Mouse (Mus musculus) small intestine, adult 2 months (tissue): ENCODE results near the gene Trp53tg5. TPM values are rescaled to one million over a fixed set of nuclear protein-coding genes. Genes with fewer than 3 reads are reported as not detected.
A peak's percentile ranks its signal among the peaks of the same experiment; 100 is the strongest.

Experiments used
- H3K27ac ChIP-seq: fragments of 200-500 bp; 2 replicates; pipeline ENCODE4 v1.5.1; 2012; ENCODE audit warnings: low read depth, low read length, control low read depth, inconsistent platforms; ENCODE audit not compliant: insufficient read depth
- H3K27me3 ChIP-seq: fragments of 200-500 bp; 2 replicates; pipeline ENCODE4 v1.6.1; 2012; ENCODE audit warnings: mild to moderate bottlenecking, moderate library complexity, low read length, inconsistent platforms; ENCODE audit not compliant: control insufficient read depth, insufficient read depth
- H3K36me3 ChIP-seq: fragments of 200-500 bp; 2 replicates; pipeline ENCODE4 v1.6.1; 2012; ENCODE audit warnings: mild to moderate bottlenecking, low read length, control low read depth, inconsistent platforms; ENCODE audit not compliant: control insufficient read depth, insufficient read depth
- H3K4me1 ChIP-seq: fragments of 200-500 bp; 2 replicates; pipeline ENCODE4 v1.6.1; 2012; ENCODE audit warnings: low read length, inconsistent platforms, mixed read lengths; ENCODE audit not compliant: control insufficient read depth, insufficient read depth, insufficient read length
- H3K4me3 ChIP-seq: fragments of 200-500 bp; 2 replicates; pipeline ENCODE4 v1.5.1; 2012; ENCODE audit warnings: low read depth, mild to moderate bottlenecking, control low read depth, inconsistent platforms, low read length, moderate library complexity
- CTCF ChIP-seq: fragments of 200-500 bp; IDR thresholded peaks from 2 replicates; pipeline ENCODE4 v1.5.1; 2012; ENCODE audit warnings: low read depth, mild to moderate bottlenecking, control low read depth, inconsistent platforms, low read length, moderate library complexity, mixed read lengths; ENCODE audit not compliant: insufficient replicate concordance, insufficient read length; ENCODE audit errors: extremely low read depth
- POLR2A ChIP-seq: fragments of 200-500 bp; IDR thresholded peaks from 2 replicates; pipeline ENCODE4 v1.6.1; 2012; ENCODE audit warnings: low read depth, mild to moderate bottlenecking, control low read depth, inconsistent platforms, low read length, moderate library complexity
- WGBS: fragments of 180-500 bp; shearing (Covaris S2); methylation state at CpG from one replicate; pipeline ENCODE4 v1.1.7; 2018; 5-methylcytosine and 5-hydroxymethylcytosine counted together
- polyA plus RNA-seq: library from polyadenylated mRNA; depleted of rRNA; stranded (reverse); fragments of >200 nt; gene quantifications from 2 replicates; pipeline ENCODE4 v1.2.3, GENCODE M21; 2012

The Trp53tg5 gene
- polyA plus RNA-seq, 1 experiment = not detected

- Histone ChIP-seq H3K27me3 (no peaks in the 10 kb centered on the region; the same call in 1 of the 2 replicates), H3K4me3 (no peak overlapping the region), H3K36me3 (no peaks in the 10 kb centered on the region), H3K27ac (no peak overlapping the region), H3K4me1 (peaks cover 30% of the 10 kb centered on the region; the same call in 1 of the 2 replicates)
- 43% methylated on average over 10 of the region's 10 CpGs for WGBS
- TF ChIP-seq CTCF (peak; percentile 86), POLR2A (no peak)
These were observed 44.1 kb upstream of the Trp53tg5 start for GRCm38 (mm10) chr2:164517485-164518221.

GRCm38 (mm10) chr2:164516592-164516991 lies 43.1 kb upstream of the Trp53tg5 start:
- no peak overlapping the region for H3K27ac ChIP-seq
- H3K36me3 ChIP-seq = no peaks in the 10 kb centered on the region

DNA sequence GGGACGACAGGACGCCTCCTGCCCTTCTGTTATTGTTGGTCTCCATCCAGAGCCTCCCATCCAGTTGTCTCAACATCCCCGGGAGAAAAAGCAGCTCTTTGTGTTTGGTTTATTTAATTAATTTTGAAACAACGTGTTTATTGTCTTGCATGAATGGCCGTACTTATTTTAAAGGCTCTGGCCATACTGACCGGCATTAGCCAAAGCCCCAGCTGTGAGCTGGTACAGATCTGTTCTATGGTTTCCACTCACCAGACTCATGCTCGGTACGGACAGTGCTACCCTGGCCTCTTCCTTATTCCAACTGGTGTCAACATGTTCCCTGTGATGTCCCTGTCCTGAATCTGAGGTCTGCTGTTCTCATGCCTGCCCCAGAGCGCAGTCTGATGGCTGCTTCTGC lies 42.4 kb upstream of the Trp53tg5 start:
- no peaks in the 10 kb centered on the region for H3K36me3 ChIP-seq
- 79% methylated on average over 9 of the region's 9 CpGs for WGBS
- no peak overlapping the region for H3K4me3 ChIP-seq
- no peaks in the 10 kb centered on the region; the same call in 1 of the 2 replicates for H3K27me3 ChIP-seq
- H3K4me1 ChIP-seq = peaks cover 25% of the 10 kb centered on the region; the same call in 1 of the 2 replicates
- TF ChIP-seq POLR2A = no peak
- no peak for TF ChIP-seq CTCF
- H3K27ac ChIP-seq = no peak overlapping the region

More at GRCm38 (mm10) chr2:164516592-164516991, 43.1 kb upstream of the Trp53tg5 start:
- 71% methylated on average over 11 of the region's 11 CpGs for WGBS
- no peak overlapping the region for H3K4me3 ChIP-seq
- peaks cover 28% of the 10 kb centered on the region; the same call in 1 of the 2 replicates for H3K4me1 ChIP-seq
- TF ChIP-seq CTCF (no peak), POLR2A (no peak)
- H3K27me3 ChIP-seq = no peaks in the 10 kb centered on the region; the same call in 1 of the 2 replicates

- 30% methylated on average over 3 of the region's 3 CpGs for WGBS
- no peak for TF ChIP-seq CTCF
- no peak for TF ChIP-seq POLR2A
- Histone ChIP-seq H3K27me3 (no peaks in the 10 kb centered on the region; the same call in 1 of the 2 replicates), H3K27ac (peak overlapping the region; percentile 62), H3K4me1 (peaks cover 25% of the 10 kb centered on the region; the same call in 1 of the 2 replicates), H3K4me3 (no peak overlapping the region), H3K36me3 (no peaks in the 10 kb centered on the region)
These were observed 41.4 kb upstream of the Trp53tg5 start for GRCm38 (mm10) chr2:164514916-164515315.

- Histone ChIP-seq H3K27ac (no peak overlapping the region), H3K27me3 (no peaks in the 10 kb centered on the region; the same call in 1 of the 2 replicates)
- 47% methylated on average over 8 of the region's 8 CpGs for whole genome bisulfite sequencing
These were observed 39.9 kb upstream of the Trp53tg5 start for GRCm38 (mm10) chr2:164513389-164513788.

GRCm38 (mm10) chr2:164512121-164512909 lies 38.8 kb upstream of the Trp53tg5 start:
- peaks cover 6% of the 10 kb centered on the region for H3K36me3 ChIP-seq
- H3K27me3 ChIP-seq = no peaks in the 10 kb centered on the region
- no peak overlapping the region for H3K4me3 ChIP-seq
- H3K4me1 ChIP-seq = peaks cover 25% of the 10 kb centered on the region; the same call in 1 of the 2 replicates
- TF ChIP-seq CTCF = no peak
- TF ChIP-seq POLR2A = no peak
- no peak overlapping the region for H3K27ac ChIP-seq
- WGBS = 51% methylated on average over 11 of the region's 14 CpGs

More at GRCm38 (mm10) chr2:164513389-164513788, 39.9 kb upstream of the Trp53tg5 start:
- Histone ChIP-seq H3K4me1 (peaks cover 25% of the 10 kb centered on the region; the same call in 1 of the 2 replicates), H3K36me3 (peaks cover 1% of the 10 kb centered on the region; the same call in 1 of the 2 replicates), H3K4me3 (no peak overlapping the region)
- no peak for TF ChIP-seq POLR2A
- TF ChIP-seq CTCF = no peak
